Mouse (Mus musculus): ENCODE data around the gene Foxp1.

The Foxp1 gene

DNA sequence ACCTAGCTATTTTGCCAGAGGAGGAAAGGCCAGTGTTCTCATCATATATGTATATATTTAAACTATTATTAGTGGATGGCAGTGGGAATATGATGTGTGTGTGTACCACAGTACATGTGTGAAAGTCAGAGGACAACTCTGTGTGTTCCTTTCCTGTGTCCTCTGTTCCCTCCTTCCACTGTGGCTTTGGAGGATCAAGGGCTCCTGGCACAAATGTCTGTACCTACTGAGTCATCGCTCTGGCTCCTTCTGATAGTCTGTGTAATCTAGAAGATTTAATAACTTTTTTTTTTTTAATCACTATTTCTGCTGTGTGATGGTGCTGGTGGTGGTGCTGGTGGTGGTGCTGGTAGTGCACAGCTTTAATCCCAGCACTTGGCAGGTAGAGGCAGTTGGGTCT lies 452.8 kb downstream of the Foxp1 start:
- in situ Hi-C loops (cut with MboI, MseI) = no loop called here

DNA sequence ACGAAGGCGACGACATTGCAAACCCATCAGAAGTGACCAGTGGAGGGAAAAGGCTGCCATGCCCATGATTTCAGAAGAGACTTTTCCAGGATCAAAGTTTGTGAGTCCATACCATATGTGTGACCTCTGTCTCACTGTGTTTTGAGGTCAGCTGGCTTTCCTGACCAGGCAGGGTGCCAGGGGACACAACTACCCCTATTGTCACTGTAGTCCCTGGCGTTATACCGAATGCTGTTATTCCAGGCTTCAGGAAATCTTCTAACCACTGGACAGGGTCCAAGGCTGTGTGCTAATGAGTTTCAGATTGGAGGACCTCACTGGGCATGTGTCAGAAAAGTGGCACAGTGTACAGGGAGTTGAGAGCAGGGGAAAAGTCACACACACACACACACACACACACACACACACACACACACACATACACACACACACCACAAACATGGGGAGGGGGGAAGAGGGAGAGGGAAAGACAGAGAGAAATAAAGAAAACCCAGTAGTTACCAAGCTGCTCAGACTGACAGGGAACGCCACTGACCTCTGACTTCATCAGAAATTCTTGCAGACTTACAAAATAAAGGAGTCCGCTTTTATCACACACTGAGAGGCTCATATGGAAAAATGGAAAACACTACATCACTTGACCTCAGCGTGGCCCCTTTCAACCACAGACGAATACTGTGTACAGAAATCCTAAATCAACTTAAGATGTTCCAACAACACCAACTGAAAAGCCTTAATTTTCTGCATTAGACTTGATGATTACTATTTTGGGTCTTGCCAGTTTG lies 456.8 kb downstream of the Foxp1 start:
- in situ Hi-C loops (cut with MboI, MseI) = no loop called here

DNA sequence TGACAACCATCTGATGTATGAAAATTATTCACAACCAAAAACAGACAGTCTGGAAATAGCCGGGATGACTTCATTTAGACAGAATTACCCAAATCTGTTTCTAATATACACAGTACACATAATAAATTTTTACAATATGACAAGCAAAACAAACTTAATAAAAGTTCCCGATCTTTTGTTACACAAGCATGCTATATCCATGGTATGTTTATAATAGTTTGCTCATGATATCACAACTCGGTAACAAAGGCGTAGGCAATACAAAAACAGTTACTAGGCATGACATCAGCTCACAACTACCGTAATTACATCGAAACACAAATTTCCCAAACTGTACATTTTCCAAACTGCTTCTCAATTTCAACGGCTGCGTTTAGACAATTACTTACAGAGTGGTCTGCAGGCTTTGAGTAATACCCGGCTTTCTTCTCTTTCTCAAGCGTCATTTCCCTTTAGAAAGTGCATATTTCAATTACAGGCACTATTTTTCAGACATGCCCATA lies 458.5 kb downstream of the Foxp1 start:
- in situ Hi-C loops (cut with MboI, MseI) = no loop called here

DNA sequence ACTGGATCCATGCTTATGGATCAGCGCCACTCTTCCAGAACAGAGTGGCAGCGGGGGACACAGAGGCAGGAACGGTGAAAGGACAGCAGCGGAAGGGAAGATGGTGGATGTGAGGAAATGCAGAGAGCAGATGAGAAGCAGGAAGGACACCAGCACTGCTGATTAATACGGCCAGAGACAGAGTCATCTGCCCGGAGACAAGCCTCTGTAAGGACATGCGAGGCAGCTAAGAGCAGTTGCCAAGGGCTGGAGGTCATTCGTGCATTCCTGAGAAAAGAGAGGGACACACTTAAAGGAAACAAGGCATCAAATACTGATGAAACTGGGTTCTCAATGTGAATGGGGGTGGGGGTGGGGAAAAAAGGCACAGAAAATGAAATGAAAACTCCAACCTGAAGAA lies 459.6 kb downstream of the Foxp1 start:
- in situ Hi-C loops (cut with MboI, MseI) = no loop called here

DNA sequence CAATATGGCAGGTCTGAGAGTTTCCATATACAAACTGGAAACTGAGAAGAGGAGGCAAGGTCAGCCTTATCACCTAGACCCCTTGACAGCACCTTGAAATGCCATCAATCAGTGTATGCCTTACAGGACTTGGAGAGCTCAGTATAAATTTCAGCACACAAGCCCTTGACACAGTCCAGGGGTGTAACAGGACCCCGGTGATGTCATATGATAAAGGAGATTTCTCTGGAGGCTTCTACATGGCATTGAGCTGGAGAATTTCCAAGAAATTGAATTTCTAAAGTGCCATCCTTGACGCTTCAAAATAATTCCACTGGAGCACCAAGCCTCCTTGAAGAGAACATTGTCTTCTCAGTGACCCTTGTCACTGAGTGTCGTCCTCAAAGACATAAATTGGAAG lies 463.8 kb downstream of the Foxp1 start:
- in situ Hi-C loops (cut with MboI, MseI) = loop anchor here (10.0 kb wide), 1 partner anchor 196 kb away; no protein-coding TSS in a partner anchor

DNA sequence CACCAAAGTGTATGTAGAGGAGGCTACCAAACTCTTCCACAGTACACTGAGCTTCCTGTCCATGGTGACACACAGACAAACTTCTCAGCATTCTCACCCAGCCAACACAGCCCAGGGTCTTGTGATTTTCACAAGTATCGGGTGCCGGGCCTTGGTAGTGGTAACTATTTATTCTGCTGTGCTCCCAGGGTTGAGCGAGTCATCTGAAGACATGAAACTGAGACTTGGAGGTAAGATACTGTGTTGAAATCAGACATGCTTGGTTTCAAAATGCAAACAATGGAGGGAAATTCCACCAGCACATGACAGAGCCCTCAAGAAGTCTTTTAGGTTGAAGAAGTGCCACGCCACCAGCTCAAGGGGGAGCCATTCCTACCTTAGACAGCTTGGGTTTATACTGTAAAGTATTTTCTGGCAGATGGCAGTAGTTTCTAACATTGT lies 465.4 kb downstream of the Foxp1 start:
- in situ Hi-C loops (cut with MboI, MseI) = loop anchor here (10.0 kb wide), 1 partner anchor 198 kb away; no protein-coding TSS in a partner anchor

DNA sequence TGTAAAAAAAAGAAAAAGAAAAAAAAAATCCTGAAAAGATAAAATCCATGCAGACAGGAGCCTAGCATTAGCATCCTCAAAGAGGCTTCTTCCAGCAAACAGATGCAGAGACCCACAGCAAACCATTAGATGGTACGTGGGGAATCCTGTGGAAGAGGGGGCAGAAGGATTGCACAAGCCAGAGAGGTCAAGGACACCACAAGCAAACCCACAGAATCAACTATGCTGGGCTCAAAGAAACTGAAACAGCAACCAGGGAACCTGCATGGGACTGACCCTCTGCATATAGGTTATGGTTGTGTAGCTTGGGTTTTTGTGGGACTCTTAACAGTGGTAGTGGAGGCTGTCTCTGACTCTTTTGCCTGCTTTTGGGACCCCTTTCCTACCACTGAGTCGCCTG lies 466.1 kb downstream of the Foxp1 start:
- in situ Hi-C loops (cut with MboI, MseI) = loop anchor here (10.0 kb wide), 1 partner anchor 198 kb away; no protein-coding TSS in a partner anchor

DNA sequence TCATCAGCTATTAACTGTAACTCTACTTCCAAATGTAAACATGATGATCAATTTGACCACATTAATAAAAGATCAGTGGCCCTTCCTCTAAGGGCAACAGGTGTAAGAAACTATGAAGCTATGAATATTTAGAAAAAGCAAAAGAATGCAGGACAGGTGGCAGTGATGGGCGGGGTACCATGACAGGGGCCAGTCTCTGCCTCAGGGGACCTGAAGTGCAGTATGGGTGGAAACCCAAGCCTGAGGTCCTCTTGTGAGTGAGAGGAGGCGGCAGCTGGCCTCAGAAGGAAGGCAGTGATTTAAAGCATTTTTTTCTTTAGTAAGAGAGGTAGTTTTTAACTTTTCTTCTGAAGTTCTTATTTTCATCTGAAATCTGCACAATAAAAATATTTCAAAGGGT lies 468.5 kb downstream of the Foxp1 start:
- in situ Hi-C loops (cut with MboI, MseI) = loop anchor here (10.0 kb wide), 1 partner anchor 201 kb away; no protein-coding TSS in a partner anchor

DNA sequence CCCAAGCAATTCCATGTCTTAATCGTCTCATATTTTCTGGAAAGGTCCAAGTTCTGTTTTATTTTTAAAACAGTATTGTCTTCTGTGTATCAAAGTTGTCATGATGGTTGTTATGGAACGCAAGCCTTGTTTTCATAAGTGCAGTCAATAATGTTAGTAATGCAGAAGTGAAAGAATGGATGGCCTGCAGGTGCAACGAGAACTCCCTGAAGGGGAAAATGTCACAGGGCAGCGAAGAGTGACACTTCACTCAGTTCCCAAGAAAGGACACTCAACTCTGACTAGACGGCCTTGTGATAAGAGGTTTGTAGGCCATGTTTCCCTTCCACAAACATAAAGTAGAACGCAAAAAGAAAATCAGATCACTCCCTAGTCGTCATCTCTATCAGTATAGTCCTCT lies 469.4 kb downstream of the Foxp1 start:
- in situ Hi-C loops (cut with MboI, MseI) = loop anchor here (10.0 kb wide), 1 partner anchor 202 kb away; no protein-coding TSS in a partner anchor

DNA sequence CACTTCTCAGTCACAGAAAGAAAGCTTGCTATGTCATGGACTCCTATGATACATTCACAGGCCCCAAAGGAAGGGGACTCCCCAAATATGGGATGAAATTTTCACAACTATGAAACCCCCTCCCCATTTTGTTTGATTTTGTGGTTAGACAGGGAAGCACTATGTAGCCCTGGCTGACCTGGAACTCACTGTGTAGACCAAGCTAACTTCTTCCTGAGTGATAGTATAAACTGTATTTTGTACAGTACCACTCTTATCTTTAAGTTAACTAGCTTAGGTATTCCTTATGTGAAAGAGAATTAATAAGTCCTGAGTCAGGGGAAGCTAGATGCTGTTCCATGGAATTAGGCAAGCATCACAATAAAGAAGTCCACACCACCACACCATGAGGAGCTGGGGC lies 470.8 kb downstream of the Foxp1 start:
- in situ Hi-C loops (cut with MboI, MseI) = loop anchor here (10.0 kb wide), 1 partner anchor 203 kb away; no protein-coding TSS in a partner anchor

DNA sequence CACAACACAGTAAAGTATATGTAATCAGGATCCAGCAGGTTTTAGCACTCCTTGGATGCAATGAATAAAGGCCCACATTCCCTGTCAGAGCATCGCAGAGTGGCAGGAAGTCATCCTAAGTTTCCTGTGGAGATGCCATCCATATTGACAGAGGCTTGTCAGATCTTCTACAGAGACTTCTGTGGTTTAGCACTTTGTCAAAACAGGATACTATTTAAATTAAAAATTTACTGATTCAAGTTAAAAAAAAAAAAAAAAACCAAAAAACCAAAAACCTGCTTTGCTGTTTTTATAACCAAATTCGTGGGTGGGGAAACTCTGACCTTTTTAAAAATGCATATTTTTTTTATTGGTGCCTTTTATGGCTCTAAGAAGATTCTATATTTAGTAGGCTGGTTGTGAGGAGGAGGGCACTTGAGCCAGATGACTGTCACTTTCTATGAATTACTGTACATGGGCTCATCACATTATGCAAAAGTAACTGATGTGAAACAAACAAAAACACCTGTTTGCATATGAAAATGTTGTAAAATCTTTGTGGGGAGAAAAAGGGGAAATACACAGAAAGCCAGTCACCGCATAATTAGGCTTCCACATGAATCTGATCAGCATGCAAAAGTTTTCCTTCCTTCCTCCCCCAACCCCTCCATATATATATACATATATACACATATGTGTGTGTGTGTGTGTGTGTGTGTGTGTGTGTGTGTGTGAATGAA lies 472.1 kb downstream of the Foxp1 start:
- in situ Hi-C loops (cut with MboI, MseI) = loop anchor here (10.0 kb wide), 1 partner anchor 204 kb away; no protein-coding TSS in a partner anchor

DNA sequence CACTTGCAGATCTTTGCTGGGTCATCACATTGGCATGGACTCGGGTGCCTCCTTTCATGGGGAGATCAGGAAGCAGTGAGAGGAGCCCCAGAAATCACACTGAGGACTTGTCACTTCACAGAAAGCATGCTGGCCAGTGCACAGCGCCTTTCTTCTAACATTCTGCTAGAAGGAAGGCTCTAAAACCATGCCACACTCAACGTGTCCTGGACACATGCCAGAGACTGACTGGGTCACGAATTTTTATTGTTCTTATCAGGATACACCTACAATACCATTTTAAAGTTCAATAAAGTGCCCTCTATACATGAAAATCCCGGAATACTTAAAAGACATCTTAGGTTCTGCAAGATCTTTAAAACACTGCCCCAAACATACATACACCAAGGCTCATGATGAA lies 475.2 kb downstream of the Foxp1 start:
- in situ Hi-C loops (cut with MboI, MseI) = loop anchor here (25.0 kb wide), 1 partner anchor 365 kb away; no protein-coding TSS in a partner anchor

DNA sequence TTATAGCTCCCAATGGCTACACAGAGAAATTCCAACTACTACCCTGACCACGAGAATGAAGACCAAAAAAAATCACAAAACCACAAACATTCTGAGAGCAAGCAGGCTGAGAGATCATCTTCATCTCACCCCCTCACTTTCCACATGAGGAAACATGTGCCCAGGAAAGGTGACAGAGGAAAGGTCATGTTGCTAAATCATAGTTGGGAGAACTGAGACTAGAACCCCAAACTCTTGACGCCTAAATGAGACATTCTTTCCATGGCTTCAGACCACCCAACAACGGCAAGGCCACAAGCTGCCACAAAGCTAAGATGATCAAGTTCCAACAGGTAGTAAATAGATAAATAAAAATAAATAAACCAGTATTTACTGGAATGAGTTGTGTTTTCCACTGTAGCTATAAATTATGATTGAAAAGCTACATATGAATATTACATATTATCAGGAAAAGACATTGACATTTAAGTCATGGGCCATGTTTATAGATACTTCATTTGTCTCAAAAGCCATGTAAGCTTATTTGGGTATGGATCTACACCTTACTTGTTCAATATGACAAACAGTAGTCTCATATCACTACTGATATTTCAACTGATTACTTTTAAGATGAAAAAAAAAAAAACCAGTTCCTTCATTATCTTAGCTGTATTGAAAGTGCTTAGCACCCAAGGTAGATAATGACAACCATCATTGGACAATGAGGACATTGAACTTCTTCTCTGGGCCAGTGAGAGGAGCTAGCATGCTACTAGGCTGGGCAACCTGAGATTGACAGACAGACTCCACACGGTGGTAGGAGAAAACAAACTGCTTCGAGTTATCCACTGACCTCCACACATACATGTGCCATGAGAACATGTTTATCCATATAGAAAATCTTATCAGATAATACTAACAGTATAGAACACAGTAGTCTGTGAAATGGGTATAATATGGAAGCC lies 476.4 kb downstream of the Foxp1 start:
- in situ Hi-C loops (cut with MboI, MseI) = loop anchor here (25.0 kb wide), 1 partner anchor 366 kb away; no protein-coding TSS in a partner anchor

DNA sequence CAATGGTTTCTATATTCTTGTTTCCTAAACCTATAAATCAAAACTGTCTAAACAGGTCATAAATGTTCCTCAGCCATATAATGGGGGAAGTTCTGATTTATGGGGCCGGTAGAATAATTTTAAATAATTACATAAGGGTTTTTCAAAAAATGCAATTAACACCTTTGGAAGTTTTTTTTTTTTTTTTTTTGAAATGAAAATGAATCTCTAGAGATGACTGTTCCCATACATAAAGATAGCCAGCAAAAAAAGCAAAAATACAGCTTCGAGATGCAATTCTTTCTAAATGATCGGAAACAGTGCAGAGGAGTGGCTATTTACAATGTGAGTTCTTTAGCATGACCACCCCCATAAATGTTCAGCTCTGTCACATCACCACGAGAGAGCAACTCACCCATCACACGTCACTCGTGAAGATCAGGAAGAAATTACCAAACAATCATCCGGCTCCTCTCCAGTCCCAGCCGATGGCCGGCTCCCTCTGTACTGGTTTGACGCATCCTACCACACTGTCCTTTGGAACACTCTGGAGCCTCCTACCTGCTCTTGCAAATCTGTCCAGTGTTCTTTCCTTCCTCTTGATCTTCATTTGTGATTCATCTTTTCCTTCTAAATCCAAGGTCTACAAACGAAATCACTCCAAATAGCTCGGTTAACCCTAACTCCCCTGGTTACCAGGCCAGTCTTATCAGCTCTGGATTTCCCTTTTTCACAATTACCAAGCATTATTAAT lies 478.4 kb downstream of the Foxp1 start:
- in situ Hi-C loops (cut with MboI, MseI) = loop anchor here (25.0 kb wide), 1 partner anchor 368 kb away; no protein-coding TSS in a partner anchor

DNA sequence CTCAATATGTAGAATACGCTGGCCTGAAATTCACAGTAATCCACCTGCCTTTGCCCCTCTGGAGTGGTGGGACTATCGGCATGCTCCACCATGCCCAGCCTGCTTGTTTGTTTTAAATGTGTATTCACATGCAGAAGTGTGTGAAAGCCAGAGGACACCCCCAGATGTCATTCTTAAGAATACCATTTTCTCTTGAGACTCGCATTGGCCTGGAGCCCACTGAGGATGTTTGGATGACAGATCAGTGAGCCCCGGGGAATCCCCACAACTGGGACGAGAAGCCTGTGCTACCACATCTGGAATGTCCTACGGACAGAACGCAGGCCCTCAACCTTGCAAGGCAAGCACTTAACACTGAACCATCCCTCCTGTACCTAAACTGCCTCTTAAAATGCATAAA lies 479.3 kb downstream of the Foxp1 start:
- in situ Hi-C loops (cut with MboI, MseI) = loop anchor here (25.0 kb wide), 1 partner anchor 369 kb away; no protein-coding TSS in a partner anchor

DNA sequence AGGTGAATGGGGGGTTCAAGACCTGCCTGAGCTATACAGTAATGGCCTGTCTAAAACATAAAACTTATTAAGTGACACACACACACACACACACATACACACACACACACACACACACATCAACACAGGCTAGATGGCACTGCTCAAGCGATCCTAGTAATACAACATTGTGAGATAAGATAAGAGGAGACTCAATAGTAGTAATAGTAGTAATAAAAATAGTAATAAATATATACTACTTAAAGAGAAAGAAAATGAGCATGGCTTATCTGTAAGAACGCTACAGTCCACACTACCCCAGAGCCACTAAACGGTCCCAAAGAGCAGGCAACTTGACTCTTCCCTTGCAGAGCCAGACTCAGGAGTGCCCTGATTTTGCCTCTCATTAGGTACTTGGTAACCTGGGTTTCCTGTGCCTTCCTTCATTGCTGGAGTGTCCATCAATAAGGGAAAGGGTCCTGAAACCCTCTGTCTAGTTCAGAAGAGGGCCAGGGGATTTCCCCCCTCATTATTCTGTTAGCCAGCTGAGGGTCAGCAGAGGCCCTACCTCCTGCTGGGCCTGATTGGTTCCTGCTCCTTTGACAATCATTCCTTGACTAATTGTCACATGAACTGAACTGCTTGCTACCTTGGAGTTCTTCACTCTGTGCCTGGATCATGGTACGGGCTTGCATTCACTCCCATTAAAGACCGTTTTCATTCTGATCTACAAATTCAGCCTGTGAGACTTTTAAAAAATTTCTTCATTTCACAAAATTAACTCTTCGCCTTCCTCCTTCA lies 480.2 kb downstream of the Foxp1 start:
- in situ Hi-C loops (cut with MboI, MseI) = loop anchor here (25.0 kb wide), 1 partner anchor 370 kb away; no protein-coding TSS in a partner anchor

DNA sequence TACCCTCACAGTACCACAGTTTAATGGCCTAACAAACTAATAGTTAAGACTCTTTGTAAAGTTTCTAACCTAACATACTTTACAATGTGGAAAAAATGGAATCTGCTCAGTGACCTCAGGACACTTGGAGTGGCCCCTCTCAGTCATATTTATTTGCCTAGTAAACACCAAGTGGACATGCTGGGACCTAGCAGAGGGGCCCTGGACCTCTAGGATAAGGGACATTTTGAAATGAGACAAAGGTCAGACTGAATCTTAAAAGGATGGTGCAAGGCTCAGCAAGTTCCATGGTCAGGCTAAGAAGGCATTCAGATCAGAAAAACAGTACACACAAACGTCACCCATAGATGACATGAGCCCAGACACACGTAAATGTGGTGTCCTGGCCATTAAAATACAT lies 483.5 kb downstream of the Foxp1 start:
- in situ Hi-C loops (cut with MboI, MseI) = loop anchor here (10.0 to 25.0 kb wide), 2 partner anchors 373 to 486 kb away; partner anchors contain the start of gene Foxp1

DNA sequence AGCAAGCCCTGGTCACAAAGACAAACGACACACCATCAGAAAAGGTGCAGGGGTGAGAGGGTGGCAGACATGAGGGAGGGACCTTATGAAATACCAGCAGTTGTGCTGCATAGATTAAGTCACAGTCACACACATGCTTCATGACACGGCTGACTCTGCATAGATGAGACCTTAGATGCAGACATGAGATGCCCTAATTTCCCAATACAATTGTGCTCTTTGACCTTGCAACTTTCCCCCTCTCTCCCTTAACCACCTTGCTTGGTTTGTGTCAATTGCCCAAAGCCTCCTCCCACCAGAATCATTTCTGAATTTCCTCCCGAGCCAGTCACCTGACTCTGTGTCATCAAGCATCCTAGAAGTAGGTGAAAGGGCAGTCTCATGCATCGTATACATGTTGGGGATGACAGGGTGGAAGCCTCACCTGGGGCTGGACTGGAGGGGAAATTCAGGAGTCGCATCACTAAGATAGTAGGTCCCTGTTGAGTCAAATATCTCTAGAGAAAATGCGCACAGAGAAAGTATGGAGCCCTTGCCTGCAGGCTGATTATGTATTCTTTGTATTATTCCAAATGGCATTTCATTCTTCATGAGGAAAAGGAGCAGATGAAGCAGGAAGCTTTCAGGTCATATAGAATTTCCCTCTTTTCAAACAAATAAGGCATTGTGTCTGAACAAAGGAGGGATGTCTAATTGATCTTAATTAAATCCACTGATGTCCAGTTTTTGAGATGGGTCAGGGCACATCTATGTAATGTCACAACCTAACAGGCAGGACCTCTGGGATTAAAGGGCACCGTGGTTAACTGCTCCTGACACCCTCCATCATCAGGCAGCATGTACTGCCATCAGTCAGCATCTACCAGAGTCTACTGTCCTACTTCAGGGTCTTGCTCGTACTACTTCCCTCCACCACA lies 486.8 kb downstream of the Foxp1 start:
- in situ Hi-C loops (cut with MboI, MseI) = loop anchor here (10.0 to 25.0 kb wide), 2 partner anchors 377 to 489 kb away; partner anchors contain the start of gene Foxp1

Data from T-helper 2 cell (primary cell).